Mouse (Mus musculus) embryonic facial prominence, embryonic 14.5 days (tissue): Measurements from ENCODE around the gene Pxt1. TPM values are rescaled to one million over a fixed set of nuclear protein-coding genes. Genes with fewer than 3 reads are reported as not detected.
A peak's percentile ranks its signal among the peaks of the same experiment; 100 is the strongest.
"Not testable (repeated sequence)": the region's sequence is repeated elsewhere in the genome, so short reads cannot be mapped to it uniquely, and the experiment has no call there.

Experiments used
- ATAC-seq: fragments of 200-750 bp; cut with Nextera tagmentation; 2 replicates; pipeline ENCODE4 v1.8.0; 2017; ENCODE audit warnings: low read depth, moderate number of reproducible peaks, moderate TSS enrichment
- DNase-seq: peaks from one replicate; pipeline ENCODE4 v3.0.0-alpha.2; 2015; ENCODE audit warnings: low spot score
- H3K27ac ChIP-seq: fragments of 300-500 bp; sonication (generic); replicated peaks from 2 replicates; pipeline ENCODE4 v1.5.1; 2014; ENCODE audit warnings: low read depth, mild to moderate bottlenecking, low read length, moderate library complexity
- H3K27me3 ChIP-seq: fragments of 300-500 bp; sonication (generic); replicated peaks from 2 replicates; pipeline ENCODE4 v1.6.1; 2014; ENCODE audit warnings: low read length; ENCODE audit not compliant: control insufficient read depth, insufficient read depth
- H3K36me3 ChIP-seq: fragments of 300-500 bp; sonication (generic); 2 replicates; pipeline ENCODE4 v1.6.1; 2014; ENCODE audit warnings: low read length, mixed read lengths; ENCODE audit not compliant: control insufficient read depth, insufficient read depth
- H3K4me1 ChIP-seq: fragments of 300-500 bp; sonication (generic); 2 replicates; pipeline ENCODE4 v1.6.1; 2014; ENCODE audit warnings: antibody characterized with exemption, low read length; ENCODE audit not compliant: control insufficient read depth, insufficient read depth
- H3K4me2 ChIP-seq: fragments of 300-500 bp; sonication (generic); 2 replicates; pipeline ENCODE4 v1.6.1; 2014; ENCODE audit warnings: low read depth, mild to moderate bottlenecking, low read length, moderate library complexity, mixed read lengths
- H3K4me3 ChIP-seq: fragments of 300-500 bp; sonication (generic); 2 replicates; pipeline ENCODE4 v1.5.1; 2014; ENCODE audit warnings: low read depth, mild to moderate bottlenecking, low read length
- H3K9ac ChIP-seq: fragments of 300-500 bp; sonication (generic); 2 replicates; pipeline ENCODE4 v1.6.1; 2014; ENCODE audit warnings: low read depth, mild to moderate bottlenecking, low read length, moderate library complexity, mixed read lengths
- H3K9me3 ChIP-seq: fragments of 300-500 bp; sonication (generic); 2 replicates; pipeline ENCODE4 v1.6.1; 2016; ENCODE audit warnings: low read length; ENCODE audit not compliant: control insufficient read depth
- WGBS: fragments of 180-500 bp; shearing (Covaris S2); extraction: QIAGEN DNeasy Blood & Tissue Kit; methylation state at CpG from one replicate; pipeline ENCODE4 v1.1.7; 2014; 5-methylcytosine and 5-hydroxymethylcytosine counted together
- polyA plus RNA-seq: library from polyadenylated mRNA; unstranded; fragments of >200 nt; fragmentation: Nextera tagmentation; extraction: Ambion mirVana; gene quantifications from 2 replicates; pipeline ENCODE4 v1.2.1, GENCODE M21; 2014

Pxt1 gene
- not detected in 2 replicates for polyA plus RNA-seq

DNA sequence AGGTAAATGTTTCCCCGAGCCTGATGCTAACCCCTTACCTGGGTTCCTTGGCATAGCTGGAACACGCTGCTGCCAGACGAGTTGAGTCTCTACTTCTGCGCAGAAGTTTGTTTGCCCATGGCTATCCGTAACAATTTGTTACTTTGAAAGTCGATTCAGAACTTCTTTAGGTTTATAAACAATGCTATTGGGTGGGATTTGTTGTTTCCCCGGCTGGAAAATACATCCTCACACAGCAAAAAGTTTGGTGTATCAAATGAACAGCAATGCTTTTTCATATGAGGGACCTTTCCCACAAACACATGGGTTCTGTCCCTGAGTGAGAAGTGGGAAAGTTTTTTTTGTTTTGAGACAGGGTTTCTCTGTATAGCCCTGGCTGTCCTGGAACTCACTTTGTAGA, at the start of gene Pxt1:
Gene Pxt1 (minus strand): TSS at position 101 of the 400 bp plus-strand sequence.
- Histone ChIP-seq H3K27me3 (no peaks in the 10 kb centered on the region), H3K9me3 (peaks cover 4% of the 10 kb centered on the region), H3K4me2 (no peak within 1 kb of the TSS), H3K27ac (no peak within 1 kb of the TSS), H3K4me1 (no peaks in the 10 kb centered on the region), H3K9ac (no peak within 1 kb of the TSS), H3K36me3 (no peaks in the 10 kb centered on the region), H3K4me3 (no peak within 1 kb of the TSS)
- DNase-seq: no peak
- ATAC-seq: no peak
- 87% methylated on average over 7 of the region's 7 CpGs for WGBS

DNA sequence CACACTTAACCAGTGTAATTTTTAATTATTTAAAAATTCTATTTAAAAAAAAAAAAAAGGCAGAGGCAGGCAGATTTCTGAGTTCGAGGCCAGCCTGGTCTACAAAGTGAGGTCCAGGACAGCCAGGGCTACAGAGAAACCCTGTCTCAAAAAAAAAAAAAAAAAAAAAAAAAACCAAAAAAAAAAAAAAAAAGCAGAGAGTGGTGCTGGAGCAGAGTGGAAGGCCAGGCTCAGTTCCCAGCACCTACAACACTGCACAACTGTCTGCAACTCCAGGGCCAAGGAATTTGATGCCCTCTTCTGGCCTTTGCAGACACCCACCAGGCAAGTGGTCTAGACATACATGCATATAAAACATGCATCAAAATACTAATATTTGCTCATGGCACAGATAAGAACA, 49.4 kb upstream of the Pxt1 start:
- H3K27me3 ChIP-seq, H3K4me3 ChIP-seq, H3K9ac ChIP-seq, H3K4me2 ChIP-seq, H3K4me1 ChIP-seq, H3K9me3 ChIP-seq, ATAC-seq, DNase-seq, H3K27ac ChIP-seq: not testable (repeated sequence)
- 100% methylated on average over 1 of the region's 1 CpGs for WGBS
- H3K36me3 ChIP-seq: peaks cover 73% of the 10 kb centered on the region

DNA sequence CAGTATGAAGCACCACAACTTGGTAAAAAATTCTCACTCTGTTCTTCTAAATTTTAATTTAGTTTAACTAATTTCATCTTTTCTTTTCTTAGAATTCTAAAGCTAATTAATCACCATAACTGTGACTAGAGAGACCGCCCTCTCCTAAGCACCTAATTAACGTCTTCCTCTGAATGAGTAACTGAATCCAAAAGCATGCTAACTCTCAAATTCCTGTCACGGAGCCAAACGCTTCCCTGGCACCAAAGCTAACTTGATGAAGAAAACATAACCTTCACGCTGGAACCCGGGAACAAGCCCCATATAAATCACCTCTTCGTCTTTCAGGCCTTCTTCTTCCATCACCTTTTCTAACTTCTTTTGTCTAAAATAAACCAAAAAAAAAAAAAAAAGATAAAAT, 48.5 kb upstream of the Pxt1 start:
- WGBS: 73% methylated on average over 7 of the region's 7 CpGs
- H3K36me3 ChIP-seq: peaks cover 73% of the 10 kb centered on the region
- H3K27ac ChIP-seq: no peak overlapping the region
- H3K9me3 ChIP-seq: no peaks in the 10 kb centered on the region
- no peak overlapping the region for H3K9ac ChIP-seq
- no peak overlapping the region for H3K4me2 ChIP-seq
- ATAC-seq: no peak
- no peaks in the 10 kb centered on the region for H3K27me3 ChIP-seq
- DNase-seq: peak; percentile 44
- H3K4me1 ChIP-seq: no peaks in the 10 kb centered on the region
- no peak overlapping the region for H3K4me3 ChIP-seq

DNA sequence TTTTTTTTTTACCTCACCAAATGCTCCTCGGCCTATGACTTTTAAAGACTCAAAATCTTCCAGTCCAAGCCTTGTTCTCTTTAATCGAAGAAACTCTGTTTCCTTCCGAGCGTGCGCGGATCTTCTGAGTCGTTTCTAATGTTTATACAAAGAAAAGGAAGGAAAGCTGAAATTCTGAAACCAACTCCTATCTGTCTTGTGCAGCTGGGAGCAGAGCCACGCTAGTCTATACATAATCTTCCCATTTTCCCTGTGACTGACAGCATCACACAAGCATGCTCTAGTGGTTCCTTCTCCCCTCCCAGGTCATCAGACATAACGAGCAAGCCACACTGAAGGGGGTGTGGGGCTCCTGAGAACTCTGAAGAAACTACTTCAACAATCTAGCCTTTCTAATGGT, 47.6 kb upstream of the Pxt1 start:
- Histone ChIP-seq H3K9ac (no peak overlapping the region), H3K27ac (no peak overlapping the region), H3K4me1 (no peaks in the 10 kb centered on the region), H3K4me2 (no peak overlapping the region), H3K9me3 (no peaks in the 10 kb centered on the region), H3K4me3 (no peak overlapping the region), H3K36me3 (peaks cover 74% of the 10 kb centered on the region), H3K27me3 (no peaks in the 10 kb centered on the region)
- WGBS: 79% methylated on average over 9 of the region's 9 CpGs
- no peak for ATAC-seq
- DNase-seq: no peak

DNA sequence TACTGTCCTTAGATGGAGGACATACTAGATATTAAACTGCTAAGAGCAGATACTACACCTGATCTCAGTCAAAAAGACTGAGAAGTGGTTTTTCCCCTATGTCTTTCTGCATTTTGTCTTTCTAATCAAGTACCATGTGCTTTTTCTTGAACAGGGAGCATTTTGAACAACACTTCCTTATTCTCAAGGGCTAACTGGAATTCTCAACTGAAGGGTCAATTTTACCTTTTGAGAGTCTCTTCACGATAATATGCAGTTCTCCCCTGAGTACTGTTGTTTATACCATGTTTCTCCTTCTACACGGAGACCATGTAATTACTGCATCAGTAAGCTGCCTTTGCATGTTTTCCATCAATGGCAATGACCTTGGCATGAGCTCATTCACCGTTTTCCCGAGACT, 46.4 kb upstream of the Pxt1 start:
- Histone ChIP-seq H3K9me3 (no peaks in the 10 kb centered on the region), H3K36me3 (peaks cover 75% of the 10 kb centered on the region), H3K27ac (no peak overlapping the region), H3K4me3 (no peak overlapping the region), H3K9ac (no peak overlapping the region), H3K4me2 (no peak overlapping the region), H3K27me3 (no peaks in the 10 kb centered on the region), H3K4me1 (no peaks in the 10 kb centered on the region)
- ATAC-seq: no peak
- 67% methylated on average over 4 of the region's 4 CpGs for WGBS
- no peak for DNase-seq

DNA sequence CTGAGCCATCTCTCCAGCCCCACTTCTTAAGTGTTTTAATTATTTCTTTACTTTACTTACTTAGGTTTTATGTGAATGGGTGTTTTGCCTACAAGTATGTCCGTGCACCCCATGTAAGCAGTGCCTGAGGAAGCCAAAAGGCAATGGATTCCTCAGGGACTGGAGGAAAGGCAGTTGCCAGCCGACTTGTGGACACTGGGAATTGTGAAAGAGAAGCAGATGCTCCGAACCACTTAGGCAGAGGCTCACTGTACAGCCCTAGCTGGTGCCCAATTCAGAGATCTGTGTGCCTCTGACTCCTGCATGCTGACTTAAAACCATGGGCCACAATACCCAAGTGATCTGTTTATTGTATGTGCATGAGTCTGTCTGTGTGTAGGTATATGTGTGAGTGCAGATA, 45.4 kb upstream of the Pxt1 start:
- DNase-seq: no peak
- H3K9ac ChIP-seq: no peak overlapping the region
- 78% methylated on average over 3 of the region's 3 CpGs for WGBS
- peaks cover 74% of the 10 kb centered on the region for H3K36me3 ChIP-seq
- H3K27ac ChIP-seq: no peak overlapping the region
- no peak overlapping the region for H3K4me2 ChIP-seq
- H3K4me3 ChIP-seq: no peak overlapping the region
- H3K27me3 ChIP-seq: no peaks in the 10 kb centered on the region
- H3K9me3 ChIP-seq: no peaks in the 10 kb centered on the region
- no peaks in the 10 kb centered on the region for H3K4me1 ChIP-seq
- ATAC-seq: no peak

DNA sequence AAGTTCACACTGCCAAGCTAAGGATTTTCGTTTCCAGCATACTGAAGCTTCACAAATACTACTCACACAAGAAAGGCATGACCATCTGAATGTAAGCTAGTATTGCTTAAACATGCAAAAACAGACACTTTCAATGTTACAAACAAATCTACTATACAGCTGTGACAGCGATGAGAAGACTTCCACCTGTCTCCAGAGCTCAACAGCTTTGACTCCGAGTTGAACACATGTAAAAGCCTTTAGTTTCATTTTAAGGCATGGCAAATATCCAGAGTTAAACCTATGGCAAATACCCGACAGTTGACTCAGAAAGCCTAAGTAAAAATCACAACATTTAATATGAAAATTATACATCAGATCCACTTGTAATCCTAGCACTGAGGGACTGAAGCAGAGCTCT, 44.7 kb upstream of the Pxt1 start:
- WGBS: 85% methylated on average over 4 of the region's 4 CpGs
- H3K4me2 ChIP-seq: no peak overlapping the region
- H3K27ac ChIP-seq: no peak overlapping the region
- H3K36me3 ChIP-seq: peaks cover 81% of the 10 kb centered on the region
- no peak overlapping the region for H3K4me3 ChIP-seq
- H3K27me3 ChIP-seq: no peaks in the 10 kb centered on the region
- no peaks in the 10 kb centered on the region for H3K4me1 ChIP-seq
- ATAC-seq (no peak), DNase-seq (peak; percentile 55)
- no peak overlapping the region for H3K9ac ChIP-seq
- no peaks in the 10 kb centered on the region for H3K9me3 ChIP-seq

DNA sequence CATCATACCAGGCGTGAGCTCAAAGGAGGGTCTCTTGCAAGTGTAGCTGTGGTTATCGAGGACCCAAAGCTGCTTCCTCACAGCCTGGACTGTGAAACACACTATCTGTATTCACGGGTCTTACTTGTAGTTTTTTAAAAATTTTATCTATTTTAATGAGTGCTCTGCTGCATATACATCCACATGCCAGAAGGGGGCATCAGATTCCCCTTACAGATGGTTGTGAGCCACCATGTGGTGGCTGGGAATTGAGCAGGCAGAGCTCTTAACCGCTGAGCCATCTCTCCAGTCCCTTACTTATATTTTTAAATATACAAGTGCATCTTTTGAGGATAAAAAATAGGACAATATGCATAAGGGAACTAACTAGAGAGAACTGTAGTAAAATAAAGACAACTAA, 44.1 kb upstream of the Pxt1 start:
- H3K9me3 ChIP-seq: no peaks in the 10 kb centered on the region
- DNase-seq: peak; percentile 61
- H3K4me3 ChIP-seq: no peak overlapping the region
- peaks cover 86% of the 10 kb centered on the region for H3K36me3 ChIP-seq
- no peak overlapping the region for H3K27ac ChIP-seq
- H3K9ac ChIP-seq: no peak overlapping the region
- no peak overlapping the region for H3K4me2 ChIP-seq
- H3K4me1 ChIP-seq: no peaks in the 10 kb centered on the region
- no peak for ATAC-seq
- no peaks in the 10 kb centered on the region for H3K27me3 ChIP-seq
- 70% methylated on average over 4 of the region's 4 CpGs for WGBS

DNA sequence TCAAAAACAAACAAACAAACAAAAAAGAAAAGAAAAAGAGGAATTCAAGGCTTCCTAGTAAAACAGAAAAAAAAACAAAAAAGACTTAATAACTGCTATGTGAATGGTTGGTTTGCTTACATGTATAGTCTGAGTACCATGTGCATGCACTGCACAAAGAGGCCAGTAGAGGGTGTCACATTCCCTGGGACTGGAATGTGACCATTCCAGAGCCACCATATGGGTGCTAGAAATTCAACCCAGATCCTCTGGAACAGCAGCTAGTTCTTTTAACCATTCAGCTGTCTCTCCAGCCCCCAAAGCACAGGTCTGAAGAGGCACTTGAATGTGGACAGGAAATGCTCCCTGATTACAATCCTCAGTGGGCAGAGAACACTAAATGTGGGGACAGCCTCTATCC, 43.2 kb upstream of the Pxt1 start:
- no peaks in the 10 kb centered on the region for H3K4me1 ChIP-seq
- H3K27me3 ChIP-seq: no peaks in the 10 kb centered on the region
- H3K4me2 ChIP-seq: no peak overlapping the region
- DNase-seq (no peak), ATAC-seq (no peak)
- peaks cover 91% of the 10 kb centered on the region for H3K36me3 ChIP-seq
- no peaks in the 10 kb centered on the region for H3K9me3 ChIP-seq
- no peak overlapping the region for H3K9ac ChIP-seq
- H3K27ac ChIP-seq: no peak overlapping the region
- H3K4me3 ChIP-seq: no peak overlapping the region
